Mouse (Mus musculus): ENCODE measurements around the gene Olfr873.
"Not testable (repeated sequence)": the region's sequence is repeated elsewhere in the genome, so short reads cannot be mapped to it uniquely, and the experiment has no call there.

Gene Olfr873

DNA sequence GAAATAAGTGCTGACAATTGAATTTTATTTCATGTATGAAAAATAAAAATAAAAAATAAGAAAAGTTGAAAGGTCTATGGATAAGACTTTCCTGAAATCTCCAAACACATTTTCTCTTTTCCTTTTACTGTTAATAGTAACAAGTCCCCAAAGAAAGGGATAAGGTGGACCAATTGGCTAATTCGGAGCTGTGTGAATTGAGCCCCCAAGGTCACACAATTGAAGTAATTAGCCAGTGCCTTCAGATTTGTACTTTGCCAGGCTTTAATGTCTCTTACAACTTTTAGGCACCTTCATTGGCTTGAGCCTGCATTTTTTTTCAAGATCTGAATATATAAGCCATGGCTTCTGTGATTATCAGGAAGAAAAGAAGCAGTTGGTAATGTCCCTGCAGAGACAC is at the start of gene Olfr873:
Gene Olfr873 (plus strand): TSS at position 301 of the 400 bp plus-strand sequence.
- DNase-seq (ENCODE audit: low spot score in 2 of 2), result no peak

DNA sequence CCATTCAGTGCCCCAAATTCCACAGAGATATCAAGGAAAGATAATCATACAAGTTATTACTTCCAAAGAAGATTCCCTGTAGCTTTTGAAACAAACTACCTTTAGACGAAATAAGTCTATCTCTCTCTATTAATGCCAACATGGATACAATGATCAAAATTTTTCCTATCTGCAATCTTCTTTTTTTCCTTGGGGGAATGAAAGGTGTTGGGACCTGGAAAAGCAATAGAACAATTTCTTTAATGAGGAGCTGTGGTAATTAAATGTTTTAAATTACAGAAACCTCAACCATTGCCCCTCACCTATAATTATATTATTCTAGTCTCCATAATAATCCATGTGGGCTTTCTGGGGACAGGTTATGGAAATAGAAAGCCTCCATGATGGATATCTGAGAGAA is 16.3 kb upstream of the Olfr873 start, which contains the start of gene Olfr39:
Gene Olfr39 (plus strand): TSS at position 301 of the 400 bp plus-strand sequence.
- no peak for DNase-seq (ENCODE audit: low spot score in 2 of 2)

DNA sequence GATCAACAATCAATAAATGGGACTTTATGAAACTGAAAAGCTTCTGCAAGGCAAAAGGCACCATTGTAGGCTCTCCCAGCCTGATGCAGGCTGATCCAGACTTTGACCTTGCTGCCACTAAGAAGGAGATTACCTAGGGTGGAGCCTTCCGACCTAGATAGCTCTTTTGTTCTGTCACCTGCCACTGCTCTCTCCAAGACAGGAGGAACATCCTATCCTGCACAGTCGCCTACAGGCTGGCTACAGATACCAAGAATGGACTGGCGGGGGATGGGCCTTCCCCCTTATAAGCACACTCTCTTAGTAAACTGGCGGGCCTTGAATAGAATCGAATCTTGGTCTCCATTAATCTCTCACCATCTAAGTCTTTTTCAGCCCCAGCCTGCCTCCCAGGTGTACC is 2.8 kb upstream of the Olfr873 start:
- DNase-seq (ENCODE audit: low spot score in 2 of 2), result not testable (repeated sequence)

DNA sequence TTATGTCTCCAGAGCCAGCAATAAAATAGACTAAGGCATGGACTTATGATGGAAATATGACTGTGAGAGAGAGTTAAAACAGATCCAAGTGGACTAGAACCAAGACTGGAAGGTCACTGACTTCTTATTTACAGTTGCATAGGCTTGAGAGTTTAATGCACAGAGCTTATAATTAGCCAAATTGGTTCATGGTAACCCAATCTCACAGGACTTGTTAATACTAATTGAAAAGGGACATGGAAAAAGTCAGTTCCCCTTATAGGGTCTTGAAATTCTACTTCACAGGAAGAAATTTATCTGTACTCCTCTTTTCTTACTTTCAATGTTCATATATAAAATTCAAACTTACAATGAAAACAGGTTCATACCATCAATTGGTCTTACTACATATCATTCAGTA is 37.7 kb downstream of the Olfr873 start, which contains the start of gene Olfr18:
Gene Olfr18 (minus strand): TSS at position 101 of the 400 bp plus-strand sequence.
- no peak for DNase-seq (ENCODE audit: low spot score in 2 of 2)

DNA sequence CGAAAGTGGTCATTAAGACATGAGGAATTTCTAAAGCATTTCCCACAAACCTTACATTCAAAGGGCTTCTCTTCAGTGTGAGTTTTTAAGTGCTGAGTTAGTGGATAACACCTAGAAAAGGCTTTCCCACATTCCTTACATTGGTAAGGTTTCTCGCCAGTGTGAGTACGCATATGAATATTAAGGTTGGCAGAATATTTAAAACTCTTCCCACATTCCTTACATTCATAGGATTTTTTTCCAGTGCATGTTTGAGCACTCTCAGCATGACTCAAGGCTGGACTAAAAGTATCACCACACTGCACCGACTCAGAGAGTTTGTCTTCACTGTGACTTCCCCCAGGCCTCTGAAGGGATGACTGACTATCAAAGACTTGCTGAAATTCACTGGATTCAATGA is 50.2 kb downstream of the Olfr873 start:
- DNase-seq (ENCODE audit: low spot score in 2 of 2), result no peak

All from frontal cortex, postnatal 14 days (tissue).